Mouse (Mus musculus) lung, postnatal 0 days (tissue): ENCODE results near the gene Gm14862. TPM values are rescaled to one million over a fixed set of nuclear protein-coding genes. Genes with fewer than 3 reads are reported as not detected.
"Not testable (repeated sequence)": the region's sequence is repeated elsewhere in the genome, so short reads cannot be mapped to it uniquely, and the experiment has no call there.

Source experiments
- ATAC-seq: fragments of 200-750 bp; cut with Nextera tagmentation; 2 replicates; pipeline ENCODE4 v1.8.0; 2017; ENCODE audit warnings: moderate library complexity
- DNase-seq: peaks from one replicate; pipeline ENCODE4 v3.0.0-alpha.2; 2016; ENCODE audit warnings: low spot score
- H3K27ac ChIP-seq: fragments of 300-500 bp; sonication (generic); 2 replicates; pipeline ENCODE4 v1.5.1; 2014; ENCODE audit warnings: antibody characterized with exemption, mild to moderate bottlenecking, low read length, mixed read lengths
- H3K27me3 ChIP-seq: fragments of 300-500 bp; sonication (generic); replicated peaks from 2 replicates; pipeline ENCODE4 v1.6.1; 2014; ENCODE audit warnings: low read length, mixed read lengths; ENCODE audit not compliant: insufficient read depth
- H3K36me3 ChIP-seq: fragments of 300-500 bp; sonication (generic); 2 replicates; pipeline ENCODE4 v1.6.1; 2014; ENCODE audit warnings: low read length, mixed read lengths; ENCODE audit not compliant: insufficient read depth
- H3K4me1 ChIP-seq: fragments of 300-500 bp; sonication (generic); 2 replicates; pipeline ENCODE4 v1.6.1; 2014; ENCODE audit warnings: antibody characterized with exemption, low read depth, low read length, mixed read lengths; ENCODE audit not compliant: insufficient read depth
- H3K4me2 ChIP-seq: fragments of 300-500 bp; sonication (generic); replicated peaks from 2 replicates; pipeline ENCODE4 v1.6.1; 2014; ENCODE audit warnings: low read depth, mild to moderate bottlenecking, low read length, moderate library complexity, mixed read lengths
- H3K4me3 ChIP-seq: fragments of 300-500 bp; sonication (generic); 2 replicates; pipeline ENCODE4 v1.5.1; 2014; ENCODE audit warnings: low read depth, low read length
- H3K9ac ChIP-seq: fragments of 300-500 bp; sonication (generic); replicated peaks from 2 replicates; pipeline ENCODE4 v1.6.1; 2014; ENCODE audit warnings: low read depth, mild to moderate bottlenecking
- H3K9me3 ChIP-seq: fragments of 300-500 bp; sonication (generic); 2 replicates; pipeline ENCODE4 v1.6.1; 2016; ENCODE audit warnings: low read length, mixed read lengths
- CTCF ChIP-seq: IDR thresholded peaks from 2 replicates; pipeline ENCODE4 v1.5.1; 2016; ENCODE audit warnings: antibody characterized with exemption, mild to moderate bottlenecking
- EP300 ChIP-seq: IDR thresholded peaks from 2 replicates; pipeline ENCODE4 v1.6.1; 2016; ENCODE audit warnings: antibody characterized with exemption, mild to moderate bottlenecking, control low read depth
- WGBS: fragments of 180-500 bp; shearing (Covaris S2); extraction: QIAGEN DNeasy Blood & Tissue Kit; methylation state at CpG from one replicate; pipeline ENCODE4 v1.1.7; 2014; 5-methylcytosine and 5-hydroxymethylcytosine counted together
- polyA plus RNA-seq: library from polyadenylated mRNA; unstranded; fragments of >200 nt; fragmentation: Nextera tagmentation; extraction: Ambion mirVana; gene quantifications from 2 replicates; pipeline ENCODE4 v1.2.1, GENCODE M21; 2015

Gm14862 gene
- not detected in 2 replicates for polyA plus RNA-seq

- H3K4me3 ChIP-seq: no peak within 1 kb of the TSS
- H3K36me3 ChIP-seq: no peaks in the 10 kb centered on the region
- no peaks in the 10 kb centered on the region for H3K27me3 ChIP-seq
- 66% methylated on average over 5 of the region's 5 CpGs for WGBS
- H3K4me2 ChIP-seq: no peak within 1 kb of the TSS
- ATAC-seq: no peak
- no peak within 1 kb of the TSS for H3K27ac ChIP-seq
- H3K4me1 ChIP-seq: no peaks in the 10 kb centered on the region
- no peaks in the 10 kb centered on the region for H3K9me3 ChIP-seq
- H3K9ac ChIP-seq: no peak within 1 kb of the TSS
- no peak for DNase-seq
- TF ChIP-seq CTCF: no peak
- no peak for TF ChIP-seq EP300
Measured at GRCm38 (mm10) chrX:9256766-9257165, at the start of gene Gm14862. Gene Gm14862 (minus strand): TSS chrX:9256899.

GRCm38 (mm10) chrX:9303455-9303854 is 46.8 kb upstream of the Gm14862 start:
- H3K27me3 ChIP-seq: no peaks in the 10 kb centered on the region
- no peak for ATAC-seq

GRCm38 (mm10) chrX:9302791-9303190 is 46.1 kb upstream of the Gm14862 start:
- H3K9ac ChIP-seq: no peak overlapping the region
- TF ChIP-seq EP300: no peak
- TF ChIP-seq CTCF: no peak
- no peaks in the 10 kb centered on the region for H3K27me3 ChIP-seq
- H3K4me2 ChIP-seq: no peak overlapping the region
- H3K27ac ChIP-seq: no peak overlapping the region
- ATAC-seq (no peak), DNase-seq (no peak)
- no peaks in the 10 kb centered on the region for H3K36me3 ChIP-seq
- H3K4me1 ChIP-seq: no peaks in the 10 kb centered on the region
- no peak overlapping the region for H3K4me3 ChIP-seq
- 61% methylated on average over 5 of the region's 5 CpGs for WGBS
- no peaks in the 10 kb centered on the region for H3K9me3 ChIP-seq

More at GRCm38 (mm10) chrX:9303455-9303854, 46.8 kb upstream of the Gm14862 start:
- TF ChIP-seq EP300 (no peak), CTCF (no peak)
- Histone ChIP-seq H3K9me3 (no peaks in the 10 kb centered on the region), H3K9ac (no peak overlapping the region), H3K4me1 (no peaks in the 10 kb centered on the region), H3K36me3 (no peaks in the 10 kb centered on the region), H3K4me3 (no peak overlapping the region), H3K27ac (no peak overlapping the region), H3K4me2 (no peak overlapping the region)
- no peak for DNase-seq
- WGBS: 63% methylated on average over 1 of the region's 1 CpGs

DNA sequence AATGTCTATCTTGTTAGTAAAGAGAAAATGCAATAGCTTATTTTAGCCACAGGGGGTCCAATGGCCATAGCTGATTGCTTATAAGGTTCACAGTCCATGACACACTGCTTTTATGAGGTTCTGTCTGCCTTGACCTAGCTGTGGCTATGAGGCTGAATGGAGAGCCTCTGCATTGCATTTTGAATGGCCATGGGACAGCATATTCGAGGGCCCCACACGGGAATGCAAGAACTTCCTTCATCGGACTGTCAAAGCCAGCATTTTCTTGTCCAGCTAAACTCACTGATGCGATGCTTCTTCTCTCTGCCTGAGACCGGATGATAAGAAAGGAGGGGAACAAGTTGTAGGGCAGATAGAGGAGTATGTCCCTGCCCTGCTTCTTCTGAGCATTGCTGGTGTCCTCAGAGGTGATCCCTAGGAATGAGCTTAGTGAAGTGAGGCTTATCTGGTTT is 41.7 kb upstream of the Gm14862 start:
- no peak overlapping the region for H3K4me3 ChIP-seq
- H3K9ac ChIP-seq: no peak overlapping the region
- no peaks in the 10 kb centered on the region for H3K9me3 ChIP-seq
- H3K4me2 ChIP-seq: no peak overlapping the region
- H3K36me3 ChIP-seq: no peaks in the 10 kb centered on the region
- no peaks in the 10 kb centered on the region for H3K27me3 ChIP-seq
- DNase-seq (no peak), ATAC-seq (no peak)
- H3K27ac ChIP-seq: no peak overlapping the region
- H3K4me1 ChIP-seq: no peaks in the 10 kb centered on the region
- TF ChIP-seq EP300 (no peak), CTCF (no peak)
- 83% methylated on average over 5 of the region's 5 CpGs for WGBS

- not testable (repeated sequence) for H3K27ac ChIP-seq, H3K9ac ChIP-seq, H3K4me1 ChIP-seq, ATAC-seq, H3K4me3 ChIP-seq, H3K9me3 ChIP-seq, DNase-seq, H3K36me3 ChIP-seq, H3K27me3 ChIP-seq, H3K4me2 ChIP-seq
- 67% methylated on average over 3 of the region's 4 CpGs for WGBS
Measured at GRCm38 (mm10) chrX:9293140-9293829, 36.6 kb upstream of the Gm14862 start.

DNA sequence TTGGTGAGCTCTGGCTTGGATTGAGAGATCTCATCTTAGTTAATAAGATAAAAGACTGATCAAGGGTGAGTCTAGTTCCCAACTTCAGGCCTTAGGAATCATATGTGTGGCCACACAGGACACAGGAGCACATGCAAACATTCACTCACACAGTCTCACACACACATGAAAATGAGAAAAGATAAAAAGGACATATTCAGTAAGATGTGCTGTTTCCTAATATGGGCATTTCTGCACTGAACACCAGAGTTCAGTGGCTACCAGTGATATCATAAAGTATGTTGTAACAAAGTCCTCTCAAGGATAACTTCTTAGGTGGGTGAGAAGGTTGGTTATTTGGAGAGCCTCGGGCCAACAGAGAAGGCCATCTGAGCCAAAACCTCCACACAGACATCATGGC is 26.8 kb upstream of the Gm14862 start, which contains the start of gene H2al1m:
H2al1m (plus strand) TSS at position 301 of the 400 bp plus-strand sequence.
- not testable (repeated sequence) for H3K27me3 ChIP-seq, H3K4me3 ChIP-seq, DNase-seq, H3K27ac ChIP-seq, H3K9ac ChIP-seq, H3K4me2 ChIP-seq, H3K9me3 ChIP-seq, H3K4me1 ChIP-seq, H3K36me3 ChIP-seq, ATAC-seq
- no CpG with 5 or more reads among the region's 1 CpGs for WGBS
